In the genomic region with DNA sequence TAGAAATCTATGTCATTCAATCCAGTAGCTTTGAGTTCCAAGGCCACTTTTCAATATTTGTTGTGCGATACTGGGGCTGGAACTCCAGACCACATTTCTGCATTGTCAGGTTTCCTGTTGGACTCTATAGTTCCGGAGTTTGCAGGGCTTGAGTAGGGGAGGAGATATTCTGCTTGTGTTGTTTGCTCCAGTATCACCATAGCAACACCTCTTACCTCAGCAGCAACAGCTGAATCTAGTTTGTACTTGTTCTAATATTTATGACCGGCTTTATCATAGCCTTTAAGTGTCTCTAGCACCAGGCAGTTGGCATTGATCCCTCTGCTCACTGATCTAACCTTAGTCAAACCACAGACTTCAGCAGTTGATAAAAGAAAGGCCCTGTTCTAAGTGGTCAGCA, we compare ENCODE assay signal across 22 mouse cellular contexts. TPM values are rescaled to one million over a fixed set of nuclear protein-coding genes. Genes with fewer than 3 reads are reported as not detected.
A peak's percentile ranks its signal among the peaks of the same experiment; 100 is the strongest.
DNase-seq lines count a peak whose midpoint lies in the region; ATAC-seq and TF ChIP-seq lines count a peak whose summit lies in the region.
"Had no signal": no experiment of that assay in that cellular context is flagged by ENCODE, and none has a peak within 500 bp of the region (broad histone marks: within the 10 kb centered on the region; RNA-seq: fewer than 3 reads in every experiment).

No protein-coding gene starts in this region.

- WGBS in hindbrain, embryonic 14.5 days, result 80% methylated on average over 3 of the region's 3 CpGs
- WGBS in hindbrain, postnatal 0 days, result 68% methylated on average over 3 of the region's 3 CpGs
- WGBS in stomach, postnatal 0 days, result 48% methylated on average over 3 of the region's 3 CpGs

- no peaks in the 10 kb centered on the region for H3K36me3 ChIP-seq in hindbrain, embryonic 14.5 days (replicated peaks; ENCODE audit: control insufficient read depth, insufficient read depth)
- no peaks in the 10 kb centered on the region for H3K36me3 ChIP-seq in hindbrain, postnatal 0 days (ENCODE audit: insufficient read depth, low read length)
- no peaks in the 10 kb centered on the region for H3K36me3 ChIP-seq in stomach, postnatal 0 days (ENCODE audit: control insufficient read depth, insufficient read depth, low read length)
- H3K36me3 ChIP-seq: forebrain, embryonic 12.5 days; hindbrain, embryonic 10.5 days; limb, embryonic 12.5 days; midbrain, embryonic 12.5 days; neural tube, embryonic 13.5 days had no signal

- intact Hi-C loops in gastrocnemius, postnatal 14 days (cut with DNase I; ENCODE audit: low total_unique reads), result no loop called here

- no peaks in the 10 kb centered on the region for H3K4me1 ChIP-seq in hindbrain, embryonic 14.5 days (replicated peaks; ENCODE audit: control insufficient read depth, insufficient read depth, low read length)
- no peaks in the 10 kb centered on the region for H3K4me1 ChIP-seq in hindbrain, postnatal 0 days (ENCODE audit: insufficient read depth, low read length)
- H3K4me1 ChIP-seq in stomach, postnatal 0 days (replicated peaks; ENCODE audit: control insufficient read depth, insufficient read depth), result no peaks in the 10 kb centered on the region
- H3K4me1 ChIP-seq: forebrain, embryonic 12.5 days; hindbrain, embryonic 10.5 days; midbrain, embryonic 12.5 days; neural tube, embryonic 13.5 days had no signal

- no peak overlapping the region for H3K4me3 ChIP-seq in hindbrain, embryonic 14.5 days (replicated peaks; ENCODE audit: low read length)
- H3K4me3 ChIP-seq in hindbrain, postnatal 0 days (ENCODE audit: low read length), result no peak overlapping the region
- H3K4me3 ChIP-seq in stomach, postnatal 0 days (ENCODE audit: low read depth, low read length), result no peak overlapping the region
- H3K4me3 ChIP-seq: forebrain, embryonic 12.5 days; heart, adult 2 months; hindbrain, embryonic 10.5 days; limb, embryonic 12.5 days; midbrain, embryonic 12.5 days; neural tube, embryonic 13.5 days had no signal

- no peak overlapping the region for H3K27ac ChIP-seq in hindbrain, embryonic 14.5 days
- H3K27ac ChIP-seq in hindbrain, postnatal 0 days, result no peak overlapping the region
- no peak overlapping the region for H3K27ac ChIP-seq in stomach, postnatal 0 days (replicated peaks)
- H3K27ac ChIP-seq: forebrain, embryonic 12.5 days; heart, adult 2 months; hindbrain, embryonic 10.5 days; limb, embryonic 12.5 days; liver, embryonic 14.5 days; macrophage; midbrain, embryonic 12.5 days; neural tube, embryonic 13.5 days had no signal

- no peak for TF ChIP-seq EP300 in stomach, postnatal 0 days (optimal IDR thresholded peaks at IDR 0.05)

- H3K9me3 ChIP-seq in hindbrain, embryonic 14.5 days (ENCODE audit: control insufficient read depth, low read length), result no peaks in the 10 kb centered on the region
- no peaks in the 10 kb centered on the region for H3K9me3 ChIP-seq in hindbrain, postnatal 0 days (ENCODE audit: low read length)
- H3K9me3 ChIP-seq in stomach, postnatal 0 days (ENCODE audit: control insufficient read depth, low read length), result no peaks in the 10 kb centered on the region
- H3K9me3 ChIP-seq: forebrain, embryonic 12.5 days; limb, embryonic 12.5 days; midbrain, embryonic 12.5 days; neural tube, embryonic 13.5 days had no signal

- H3K9ac ChIP-seq in hindbrain, embryonic 14.5 days, result no peak overlapping the region
- no peak overlapping the region for H3K9ac ChIP-seq in hindbrain, postnatal 0 days (replicated peaks; ENCODE audit: low read length)
- H3K9ac ChIP-seq in stomach, postnatal 0 days (ENCODE audit: low read length), result no peak overlapping the region
- H3K9ac ChIP-seq: forebrain, embryonic 12.5 days; limb, embryonic 12.5 days; liver, embryonic 14.5 days; midbrain, embryonic 12.5 days; neural tube, embryonic 13.5 days had no signal

- DNase-seq in hindbrain, embryonic 14.5 days (ENCODE audit: low spot score), result peak; percentile 24
- DNase-seq in hindbrain, postnatal 0 days (ENCODE audit: low spot score), result no peak
- peak; percentile 27 for DNase-seq in lung, postnatal 36 days
- DNase-seq in lung, postnatal 10 days, result no peak
- DNase-seq in forelimb bud, embryonic 11.5 days (ENCODE audit: low read depth, low spot score), result peak; percentile 36
- no peak for DNase-seq in stomach, postnatal 0 days (ENCODE audit: low spot score)
- no peak for DNase-seq in gastrocnemius, postnatal 14 days
- DNase-seq: B cell, adult 2 months; cerebellum, adult 9-11 months; gastrocnemius, postnatal 10 days; heart, adult 2 months; kidney, adult 9 months; kidney, postnatal 36 days; layer of hippocampus, adult 9-11 months; spleen, adult 18-20 months had no signal

- no peak for ATAC-seq in hindbrain, embryonic 14.5 days (ENCODE audit: low FRiP score)
- ATAC-seq in hindbrain, postnatal 0 days, result no peak
- peak; percentile 71 for ATAC-seq in stomach, postnatal 0 days (ENCODE audit: low FRiP score, low TSS enrichment)

- no peak for TF ChIP-seq CTCF in hindbrain, postnatal 0 days (IDR thresholded peaks at IDR 0.05; ENCODE audit: low read depth)
- no peak for TF ChIP-seq CTCF in stomach, postnatal 0 days (IDR thresholded peaks at IDR 0.05; ENCODE audit: low read depth)

- no peak overlapping the region for H3K4me2 ChIP-seq in hindbrain, embryonic 14.5 days (replicated peaks)
- no peak overlapping the region for H3K4me2 ChIP-seq in hindbrain, postnatal 0 days (ENCODE audit: low read depth, low read length)
- no peak overlapping the region for H3K4me2 ChIP-seq in stomach, postnatal 0 days (replicated peaks; ENCODE audit: low read depth)
- H3K4me2 ChIP-seq: forebrain, embryonic 12.5 days; limb, embryonic 12.5 days; midbrain, embryonic 12.5 days; neural tube, embryonic 13.5 days had no signal

- no peaks in the 10 kb centered on the region for H3K27me3 ChIP-seq in hindbrain, embryonic 14.5 days (ENCODE audit: control insufficient read depth, insufficient read depth, low read length)
- H3K27me3 ChIP-seq in hindbrain, postnatal 0 days (ENCODE audit: insufficient read depth, low read length), result no peaks in the 10 kb centered on the region
- no peaks in the 10 kb centered on the region for H3K27me3 ChIP-seq in stomach, postnatal 0 days (ENCODE audit: control insufficient read depth, insufficient read depth, low read length)
- H3K27me3 ChIP-seq: forebrain, embryonic 12.5 days; limb, embryonic 12.5 days; midbrain, embryonic 12.5 days; neural tube, embryonic 13.5 days had no signal

RNA-seq across cellular contexts. Expression of gene Tnfaip8l3, which starts 45.4 kb away (rescaled TPM):
- 0.88 and 1.4 TPM in 2 replicates for polyA plus RNA-seq in hindbrain, embryonic 14.5 days (2014; fragmentation: Nextera tagmentation; extraction: Ambion mirVana)
- 2.4 and 3.3 TPM in 2 replicates for total RNA-seq in hindbrain, postnatal 0 days (2014; rRNA removed)
- polyA plus RNA-seq in hindbrain, postnatal 0 days (2015; fragmentation: Nextera tagmentation; extraction: Ambion mirVana), result 0.91 and 1.2 TPM in 2 replicates
- 0.19 and 0.32 TPM in 2 replicates for polyA plus RNA-seq in stomach, postnatal 0 days (2015; fragmentation: Nextera tagmentation; extraction: Ambion mirVana)
- under 1 TPM; 0.14 to 0.22 TPM for total RNA-seq in gastrocnemius, postnatal 14 days (2021)
- polyA plus RNA-seq: macrophage had no signal

RNA-seq across cellular contexts. Expression of gene Elmod1, which starts 47.7 kb away (rescaled TPM):
- 20.0 and 23.9 TPM in 2 replicates for polyA plus RNA-seq in hindbrain, embryonic 14.5 days (2014; fragmentation: Nextera tagmentation; extraction: Ambion mirVana)
- 67.3 and 80.5 TPM in 2 replicates for total RNA-seq in hindbrain, postnatal 0 days (2014; rRNA removed)
- polyA plus RNA-seq in hindbrain, postnatal 0 days (2015; fragmentation: Nextera tagmentation; extraction: Ambion mirVana), result 22.0 and 25.0 TPM in 2 replicates
- polyA plus RNA-seq in stomach, postnatal 0 days (2015; fragmentation: Nextera tagmentation; extraction: Ambion mirVana), result 9.2 and 10.5 TPM in 2 replicates
- under 1 TPM in 1 of 2 experiments, not detected in 1; 0.13 TPM for total RNA-seq in gastrocnemius, postnatal 14 days (2021)
- polyA plus RNA-seq: macrophage had no signal

Comparison
In these comparisons a context has a peak if more than half of its experiments do, and no peak if none do; other contexts are left out.
1. DNase-seq: peak in hindbrain, embryonic 14.5 days (single experiment), lung, postnatal 36 days (single experiment) and forelimb bud, embryonic 11.5 days (single experiment); none in hindbrain, postnatal 0 days (single experiment), lung, postnatal 10 days (single experiment), stomach, postnatal 0 days (single experiment) and gastrocnemius, postnatal 14 days (single experiment).